Mouse (Mus musculus) ovary, adult 18-20 months (tissue): Measurements from ENCODE around the gene Hist1h4h.
"Not testable (repeated sequence)": the region's sequence is repeated elsewhere in the genome, so short reads cannot be mapped to it uniquely, and the experiment has no call there.

Experiments used
- DNase-seq: peaks from one replicate; pipeline ENCODE4 v3.0.0; 2022; ENCODE audit warnings: low spot score, mixed read lengths

Gene Hist1h4h

DNA sequence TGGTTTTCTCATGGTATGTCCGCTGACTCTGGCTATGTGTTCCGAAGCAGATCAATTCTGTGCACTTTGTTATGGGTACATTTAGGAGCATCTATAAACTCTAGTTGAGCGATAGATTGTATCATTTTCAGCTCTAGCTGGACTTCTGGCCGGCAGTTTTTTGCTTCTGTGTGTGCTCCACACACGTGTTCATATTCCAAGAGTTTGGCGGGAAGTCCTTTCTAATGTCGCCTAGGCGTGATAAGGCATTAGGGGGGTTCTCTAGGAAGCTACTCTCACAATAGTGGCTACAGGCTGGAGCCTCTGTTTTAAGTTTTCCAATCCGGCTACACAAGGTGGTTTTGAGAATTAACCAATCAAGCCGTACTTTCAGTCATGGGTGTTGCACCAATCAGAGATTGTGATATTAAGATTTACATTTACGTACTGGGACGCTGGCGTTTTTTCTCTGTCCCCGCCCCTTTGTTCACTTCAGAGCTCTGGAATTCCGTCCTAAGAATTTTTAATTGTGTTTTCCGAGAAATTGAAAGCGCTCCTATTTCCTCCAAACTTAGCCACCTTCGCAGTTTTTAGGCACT lies 25.1 kb downstream of the Hist1h4h start:
- peak; percentile 56 for DNase-seq

GRCm38 (mm10) chr13:23556906-23557305 lies 26.1 kb downstream of the Hist1h4h start:
- no peak for DNase-seq

- DNase-seq, result not testable (repeated sequence)
Measured at GRCm38 (mm10) chr13:23560699-23561098, 29.8 kb downstream of the Hist1h4h start.

DNA sequence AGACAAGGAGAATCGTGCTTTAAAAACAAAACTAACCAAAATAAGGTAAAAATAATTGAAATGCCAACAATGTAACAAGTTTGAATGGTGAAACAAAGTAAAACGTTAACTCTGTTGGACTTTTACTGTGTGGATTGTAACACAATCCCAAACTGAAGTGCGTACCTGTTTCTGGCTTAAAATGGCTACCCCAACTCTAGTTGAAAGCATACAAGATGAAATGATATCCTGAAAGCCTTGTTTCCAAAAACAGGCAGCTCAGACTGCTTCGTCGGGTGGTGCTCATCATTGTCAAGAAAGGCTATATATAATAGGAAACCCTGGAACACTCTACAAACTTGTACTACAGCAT lies 30.7 kb downstream of the Hist1h4h start:
- not testable (repeated sequence) for DNase-seq

DNA sequence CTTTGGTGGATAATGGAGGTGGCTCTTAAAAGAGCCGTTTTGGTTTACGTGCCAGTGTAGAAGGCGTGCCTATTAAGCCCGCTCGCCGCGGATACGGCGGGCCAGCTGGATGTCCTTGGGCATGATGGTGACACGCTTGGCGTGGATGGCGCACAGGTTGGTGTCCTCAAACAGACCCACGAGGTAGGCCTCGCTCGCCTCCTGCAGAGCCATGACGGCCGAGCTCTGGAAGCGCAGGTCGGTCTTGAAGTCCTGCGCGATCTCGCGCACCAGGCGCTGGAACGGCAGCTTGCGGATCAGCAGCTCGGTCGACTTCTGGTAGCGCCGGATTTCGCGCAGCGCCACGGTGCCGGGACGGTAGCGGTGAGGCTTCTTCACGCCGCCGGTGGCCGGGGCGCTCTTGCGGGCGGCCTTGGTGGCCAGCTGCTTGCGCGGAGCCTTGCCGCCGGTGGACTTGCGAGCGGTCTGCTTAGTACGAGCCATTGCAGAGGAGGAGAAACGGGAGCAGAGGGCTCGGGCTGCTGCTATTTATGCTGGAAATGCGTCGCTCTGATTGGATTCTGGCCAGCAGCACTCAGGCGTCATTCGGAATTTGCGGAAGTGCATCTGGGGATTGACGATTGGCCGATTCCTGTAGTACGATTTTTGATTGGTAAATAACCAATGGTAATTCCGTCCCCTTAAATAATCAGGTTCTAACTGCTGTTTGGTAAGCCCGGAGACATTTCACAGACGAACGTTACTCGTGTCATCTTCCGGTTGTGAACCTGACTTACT lies 31.2 kb downstream of the Hist1h4h start, which contains the start of gene Hist1h3e:
Gene Hist1h3e (minus strand): TSS at position 487 of the 777 bp plus-strand sequence.
- peak; percentile 90 for DNase-seq

DNA sequence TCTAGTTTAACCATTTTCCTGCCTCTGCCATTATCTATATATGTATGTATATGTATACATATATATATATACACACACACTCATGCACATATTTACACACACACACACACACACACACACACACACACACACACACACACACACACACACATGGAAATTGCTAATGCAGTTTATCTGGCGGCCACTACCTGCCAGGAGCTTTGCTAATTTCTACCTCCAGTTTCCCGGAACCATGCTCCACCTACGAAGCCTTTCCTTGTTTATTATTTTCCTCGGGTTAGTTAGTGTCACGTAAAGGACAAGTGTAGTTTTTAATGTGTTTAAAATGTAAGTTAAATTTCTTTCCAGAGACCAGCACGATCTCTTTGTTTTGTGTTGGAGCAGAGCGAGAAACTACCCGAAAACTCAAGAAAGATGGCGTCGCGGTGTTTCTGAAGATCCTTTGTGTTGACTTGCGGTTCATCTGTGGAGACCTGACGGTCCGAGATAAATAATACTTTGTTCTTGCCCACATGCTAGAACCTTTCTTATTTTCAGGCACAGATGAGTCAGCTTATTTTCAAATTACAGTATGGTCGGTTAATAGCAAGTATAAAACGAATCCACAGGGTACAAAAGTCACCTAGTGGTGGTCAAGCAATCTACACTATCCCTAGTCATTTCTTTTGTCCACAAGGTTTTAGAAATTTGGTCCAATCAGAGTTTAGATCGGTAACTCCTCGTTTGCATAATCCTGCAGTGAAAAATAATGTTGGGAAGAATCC lies 32.0 kb downstream of the Hist1h4h start:
- no peak for DNase-seq

GRCm38 (mm10) chr13:23564482-23564881 lies 33.6 kb downstream of the Hist1h4h start:
- no peak for DNase-seq

GRCm38 (mm10) chr13:23570261-23571021 lies 39.6 kb downstream of the Hist1h4h start:
- DNase-seq, result not testable (repeated sequence)

- peak; percentile 66 for DNase-seq
Measured at GRCm38 (mm10) chr13:23571022-23571503, 40.2 kb downstream of the Hist1h4h start, which contains the start of the genes Hist1h2ae and Hist1h2bg. Hist1h2ae (minus strand) TSS chr13:23571220. Hist1h2bg (plus strand) TSS chr13:23571396.

DNA sequence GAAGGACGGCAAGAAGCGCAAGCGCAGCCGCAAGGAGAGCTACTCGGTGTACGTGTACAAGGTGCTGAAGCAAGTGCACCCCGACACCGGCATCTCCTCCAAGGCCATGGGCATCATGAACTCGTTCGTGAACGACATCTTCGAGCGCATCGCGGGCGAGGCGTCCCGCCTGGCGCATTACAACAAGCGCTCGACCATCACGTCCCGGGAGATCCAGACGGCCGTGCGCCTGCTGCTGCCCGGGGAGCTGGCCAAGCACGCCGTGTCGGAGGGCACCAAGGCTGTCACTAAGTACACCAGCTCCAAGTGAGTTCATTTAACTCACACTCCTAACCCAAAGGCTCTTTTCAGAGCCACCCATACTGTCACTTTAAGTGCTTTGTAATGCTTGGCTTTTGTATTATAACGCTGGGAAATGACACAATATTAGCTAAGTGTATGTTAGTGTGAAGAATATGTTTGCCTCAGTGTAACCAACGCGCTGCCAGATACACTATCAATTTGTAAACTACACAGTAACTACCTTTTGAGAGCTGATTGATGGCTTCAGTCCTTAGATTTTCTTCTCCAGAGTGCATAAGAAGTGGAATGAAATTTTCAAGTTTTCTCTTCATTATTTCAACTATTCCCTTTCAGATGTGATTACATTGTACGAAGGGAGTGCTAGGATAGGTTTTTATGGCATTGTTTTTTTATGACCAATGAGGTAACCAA lies 40.8 kb downstream of the Hist1h4h start:
- DNase-seq, result not testable (repeated sequence)

- no peak for DNase-seq
Measured at GRCm38 (mm10) chr13:23572218-23573033, 41.6 kb downstream of the Hist1h4h start.

DNA sequence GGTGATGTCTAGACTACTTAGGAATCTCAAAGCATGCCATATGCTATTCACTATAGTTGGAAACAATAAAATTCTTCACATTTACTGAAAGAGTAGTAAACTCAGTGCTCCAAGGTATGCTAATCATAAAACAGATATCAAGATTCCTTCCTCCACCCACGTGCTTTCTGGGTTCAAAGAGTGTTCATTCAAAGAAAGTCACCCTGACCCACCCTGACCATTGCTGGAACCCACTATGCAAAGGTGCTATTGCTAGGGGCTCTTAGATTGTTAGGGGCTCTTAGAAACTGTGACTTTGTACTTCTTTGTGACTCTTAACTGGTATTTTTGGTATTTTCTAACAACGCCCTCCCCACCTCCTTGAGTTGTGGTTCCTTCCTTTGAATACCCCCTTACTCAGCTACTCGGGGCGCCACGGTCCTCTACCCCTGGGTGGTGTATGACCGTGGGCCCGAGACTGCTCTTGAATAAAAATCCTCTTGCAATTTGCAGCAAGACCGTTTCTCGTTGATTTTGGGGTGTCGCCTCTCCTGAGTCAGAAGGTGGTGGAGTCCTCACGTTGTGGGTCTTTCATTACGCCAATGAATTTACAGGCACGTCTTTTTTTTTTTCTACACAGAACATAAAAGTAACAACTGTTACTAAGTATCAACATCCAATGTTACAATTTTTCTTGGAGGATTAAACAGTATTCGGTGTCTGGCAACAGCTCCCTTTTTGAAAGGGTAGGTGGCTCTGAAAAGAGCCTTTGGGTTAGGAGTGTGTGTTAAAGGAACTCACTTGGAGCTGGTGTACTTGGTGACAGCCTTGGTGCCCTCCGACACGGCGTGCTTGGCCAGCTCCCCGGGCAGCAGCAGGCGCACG lies 42.4 kb downstream of the Hist1h4h start:
- not testable (repeated sequence) for DNase-seq

- DNase-seq, result peak; percentile 85
Measured at GRCm38 (mm10) chr13:23573898-23574524, 43.2 kb downstream of the Hist1h4h start, which contains the start of the genes Hist1h2bf and Hist1h2ad. Hist1h2bf (minus strand) TSS chr13:23574196. Hist1h2ad (plus strand) TSS chr13:23574381.

DNA sequence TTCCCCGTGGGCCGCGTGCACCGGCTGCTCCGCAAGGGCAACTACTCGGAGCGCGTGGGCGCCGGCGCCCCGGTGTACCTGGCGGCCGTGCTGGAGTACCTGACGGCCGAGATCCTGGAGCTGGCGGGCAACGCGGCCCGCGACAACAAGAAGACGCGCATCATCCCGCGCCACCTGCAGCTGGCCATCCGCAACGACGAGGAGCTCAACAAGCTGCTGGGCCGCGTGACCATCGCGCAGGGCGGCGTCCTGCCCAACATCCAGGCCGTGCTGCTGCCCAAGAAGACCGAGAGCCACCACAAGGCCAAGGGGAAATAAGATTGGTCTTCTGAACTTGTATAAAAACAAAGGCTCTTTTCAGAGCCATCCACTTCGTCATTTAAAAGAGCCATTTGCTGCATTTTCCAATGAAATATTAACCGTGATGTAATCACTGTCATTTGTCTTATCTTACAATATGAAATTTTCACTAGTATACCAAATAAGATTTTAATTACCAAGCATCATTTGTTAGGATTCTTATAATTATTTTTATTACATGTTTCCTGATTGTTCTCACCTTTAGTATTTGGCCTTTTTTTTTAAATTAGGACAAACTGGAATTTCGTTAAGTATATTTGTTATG lies 43.8 kb downstream of the Hist1h4h start:
- not testable (repeated sequence) for DNase-seq

DNA sequence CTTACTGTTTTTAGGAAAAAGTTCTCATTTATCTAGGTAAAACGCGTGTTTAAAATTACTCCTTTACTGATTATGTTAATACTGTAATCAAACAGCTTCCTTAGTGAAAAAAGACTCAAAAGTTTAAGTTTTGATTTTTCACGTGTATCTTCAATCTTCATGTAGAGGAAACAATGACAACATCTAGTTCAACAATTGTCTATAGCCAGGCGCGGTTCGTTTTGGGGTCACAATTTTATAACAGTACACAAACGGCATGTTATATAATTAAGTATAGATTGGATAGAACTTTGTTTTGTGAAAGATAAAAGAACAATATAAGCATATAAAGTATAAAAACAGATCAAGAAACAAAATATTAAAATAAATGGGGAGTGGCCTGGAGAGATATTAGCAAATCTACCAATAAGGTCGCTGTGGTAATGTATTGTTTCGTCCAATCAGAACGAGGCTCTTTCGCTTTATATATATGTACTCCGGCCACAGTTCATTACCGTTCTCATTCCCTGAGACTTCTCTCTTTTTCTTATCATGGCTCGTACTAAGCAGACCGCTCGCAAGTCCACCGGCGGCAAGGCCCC lies 44.5 kb downstream of the Hist1h4h start, which contains the start of gene Hist1h3d:
Gene Hist1h3d (plus strand): TSS at position 493 of the 581 bp plus-strand sequence.
- no peak for DNase-seq

DNA sequence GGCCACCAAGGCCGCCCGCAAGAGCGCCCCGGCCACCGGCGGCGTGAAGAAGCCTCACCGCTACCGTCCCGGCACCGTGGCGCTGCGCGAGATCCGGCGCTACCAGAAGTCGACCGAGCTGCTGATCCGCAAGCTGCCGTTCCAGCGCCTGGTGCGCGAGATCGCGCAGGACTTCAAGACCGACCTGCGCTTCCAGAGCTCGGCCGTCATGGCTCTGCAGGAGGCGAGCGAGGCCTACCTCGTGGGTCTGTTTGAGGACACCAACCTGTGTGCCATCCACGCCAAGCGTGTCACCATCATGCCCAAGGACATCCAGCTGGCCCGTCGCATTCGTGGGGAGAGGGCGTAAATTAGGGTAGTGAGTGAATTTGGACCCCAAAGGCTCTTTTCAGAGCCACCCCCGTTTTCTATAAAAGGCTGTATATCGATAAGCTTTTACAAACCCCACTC lies 45.0 kb downstream of the Hist1h4h start:
- DNase-seq, result not testable (repeated sequence)

DNA sequence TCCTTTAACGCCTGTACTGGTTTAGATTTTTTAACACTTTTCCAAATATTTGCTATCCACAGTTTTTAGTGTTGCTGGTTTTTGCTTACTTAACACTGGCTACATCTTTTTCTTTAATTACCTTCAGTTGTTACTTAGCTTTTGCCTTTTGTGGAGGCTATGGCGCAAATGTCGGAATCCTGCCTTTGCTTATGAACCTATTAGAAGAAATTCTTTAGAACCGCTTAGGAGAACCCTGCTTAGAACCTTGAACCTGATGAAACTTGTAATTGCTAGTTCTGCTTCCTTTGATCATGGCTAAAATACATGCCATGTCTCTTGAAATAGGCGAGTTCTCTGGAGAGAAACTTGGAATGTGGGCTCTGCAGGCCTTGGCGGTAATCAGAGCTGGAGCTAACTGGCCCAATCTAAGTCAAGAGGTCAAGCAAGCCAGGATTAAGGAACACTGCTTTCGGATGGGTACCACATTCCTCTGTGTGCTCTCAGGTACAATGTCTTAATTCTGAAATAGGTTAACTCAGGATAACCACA lies 45.6 kb downstream of the Hist1h4h start:
- no peak for DNase-seq
